Mouse (Mus musculus): ENCODE data around the gene Tnfrsf1b.

The Tnfrsf1b gene

GRCm38 (mm10) chr4:145246173-145247011, at the start of gene Tnfrsf1b:
TSS of gene Tnfrsf1b (minus strand) at chr4:145246870.
- peak; percentile 85 for DNase-seq (ENCODE audit: extremely low read depth, insufficient read length, low spot score)

- peak; percentile 32 for DNase-seq (ENCODE audit: extremely low read depth, insufficient read length, low spot score)
These were observed 49.1 kb upstream of the Tnfrsf1b start for GRCm38 (mm10) chr4:145295589-145296300.

- DNase-seq (ENCODE audit: extremely low read depth, insufficient read length, low spot score), result no peak
These were observed 47.9 kb upstream of the Tnfrsf1b start for GRCm38 (mm10) chr4:145294588-145294987.

GRCm38 (mm10) chr4:145286369-145287120, 39.9 kb upstream of the Tnfrsf1b start:
- DNase-seq (ENCODE audit: extremely low read depth, insufficient read length, low spot score), result peak; percentile 35

GRCm38 (mm10) chr4:145284675-145285074, 38.0 kb upstream of the Tnfrsf1b start:
- no peak for DNase-seq (ENCODE audit: extremely low read depth, insufficient read length, low spot score)

- no peak for DNase-seq (ENCODE audit: extremely low read depth, insufficient read length, low spot score)
These were observed 36.8 kb upstream of the Tnfrsf1b start for GRCm38 (mm10) chr4:145283441-145283840.

- DNase-seq (ENCODE audit: extremely low read depth, insufficient read length, low spot score), result no peak
These were observed 34.3 kb upstream of the Tnfrsf1b start for GRCm38 (mm10) chr4:145280966-145281365.

GRCm38 (mm10) chr4:145278724-145279370, 32.2 kb upstream of the Tnfrsf1b start:
- DNase-seq (ENCODE audit: extremely low read depth, insufficient read length, low spot score), result no peak

GRCm38 (mm10) chr4:145278231-145278630, 31.6 kb upstream of the Tnfrsf1b start:
- no peak for DNase-seq (ENCODE audit: extremely low read depth, insufficient read length, low spot score)

- DNase-seq (ENCODE audit: extremely low read depth, insufficient read length, low spot score), result no peak
These were observed 29.9 kb upstream of the Tnfrsf1b start for GRCm38 (mm10) chr4:145276368-145277249.

GRCm38 (mm10) chr4:145274887-145275286, 28.2 kb upstream of the Tnfrsf1b start:
- no peak for DNase-seq (ENCODE audit: extremely low read depth, insufficient read length, low spot score)

- no peak for DNase-seq (ENCODE audit: extremely low read depth, insufficient read length, low spot score)
These were observed 27.3 kb upstream of the Tnfrsf1b start for GRCm38 (mm10) chr4:145273923-145274322.

- peak; percentile 88 for DNase-seq (ENCODE audit: extremely low read depth, insufficient read length, low spot score)
These were observed 26.1 kb upstream of the Tnfrsf1b start for GRCm38 (mm10) chr4:145272763-145273162.

GRCm38 (mm10) chr4:145271634-145272033, 25.0 kb upstream of the Tnfrsf1b start:
- DNase-seq (ENCODE audit: extremely low read depth, insufficient read length, low spot score), result no peak

GRCm38 (mm10) chr4:145270136-145270535, 23.5 kb upstream of the Tnfrsf1b start:
- DNase-seq (ENCODE audit: extremely low read depth, insufficient read length, low spot score), result no peak

GRCm38 (mm10) chr4:145267631-145268110, 21.0 kb upstream of the Tnfrsf1b start:
- peak; percentile 80 for DNase-seq (ENCODE audit: extremely low read depth, insufficient read length, low spot score)

- DNase-seq (ENCODE audit: extremely low read depth, insufficient read length, low spot score), result no peak
These were observed 19.8 kb upstream of the Tnfrsf1b start for GRCm38 (mm10) chr4:145266505-145266904.

GRCm38 (mm10) chr4:145264761-145265160, 18.1 kb upstream of the Tnfrsf1b start:
- DNase-seq (ENCODE audit: extremely low read depth, insufficient read length, low spot score), result no peak

GRCm38 (mm10) chr4:145263583-145263982, 16.9 kb upstream of the Tnfrsf1b start:
- DNase-seq (ENCODE audit: extremely low read depth, insufficient read length, low spot score), result no peak

All from 3134 (cell line).